Mouse (Mus musculus) heart, adult 2 months (tissue): ENCODE data around the gene Spata45. TPM values are rescaled to one million over a fixed set of nuclear protein-coding genes. Genes with fewer than 3 reads are reported as not detected.

Experiments used
- DNase-seq, 2 experiments: peaks; one replicate each; pipeline ENCODE4 v3.0.0; 2021
- H3K27ac ChIP-seq: fragments of 200-600 bp; 2 replicates; pipeline ENCODE4 v1.8.1; 2022
- H3K27me3 ChIP-seq: fragments of 200-500 bp; 2 replicates; pipeline ENCODE4 v1.6.1; 2012; ENCODE audit warnings: mild to moderate bottlenecking, low read length, inconsistent platforms, mixed read lengths; ENCODE audit not compliant: control insufficient read depth, insufficient read depth
- H3K36me3 ChIP-seq: fragments of 200-500 bp; 2 replicates; pipeline ENCODE4 v1.6.1; 2012; ENCODE audit warnings: low read length, inconsistent platforms; ENCODE audit not compliant: control insufficient read depth, insufficient read depth
- H3K4me1 ChIP-seq: fragments of 200-500 bp; 2 replicates; pipeline ENCODE4 v1.6.1; 2011; ENCODE audit warnings: low read length; ENCODE audit not compliant: control insufficient read depth, insufficient read depth
- H3K4me3 ChIP-seq: fragments of 200-600 bp; 2 replicates; pipeline ENCODE4 v1.8.1; 2022
- H3K79me2 ChIP-seq: fragments of 200-500 bp; replicated peaks from 2 replicates; pipeline ENCODE4 v1.6.1; 2012; ENCODE audit warnings: mild to moderate bottlenecking, inconsistent platforms, low read length, moderate library complexity, mixed read lengths; ENCODE audit not compliant: control insufficient read depth, insufficient read depth
- H3K9ac ChIP-seq: fragments of 200-500 bp; 2 replicates; pipeline ENCODE4 v1.6.1; 2012; ENCODE audit warnings: low read depth, mild to moderate bottlenecking, control low read depth, inconsistent platforms, low read length, mixed read lengths
- CTCF ChIP-seq: fragments of 200-600 bp; IDR thresholded peaks from 2 replicates; pipeline ENCODE4 v1.8.1; 2022; ENCODE audit warnings: antibody characterized with exemption, mild to moderate bottlenecking, moderate library complexity
- EP300 ChIP-seq: fragments of 200-500 bp; IDR thresholded peaks from 2 replicates; pipeline ENCODE4 v1.6.1; 2011; ENCODE audit warnings: low read depth, low read length, control low read depth; ENCODE audit not compliant: insufficient read depth
- POLR2A ChIP-seq: fragments of 200-500 bp; IDR thresholded peaks from 2 replicates; pipeline ENCODE4 v1.6.1; 2011; ENCODE audit warnings: mild to moderate bottlenecking, low read depth, low read length, control low read depth; ENCODE audit not compliant: insufficient read depth
- WGBS: fragments of 180-500 bp; shearing (Covaris S2); methylation state at CpG from one replicate; pipeline ENCODE4 v1.1.7; 2018; 5-methylcytosine and 5-hydroxymethylcytosine counted together
- intact Hi-C: fragments of 180-260 bp; cut with DNase I; formaldehyde crosslinking; loops from one replicate; pipeline ENCODE4 v1.15.1; 2025
- long read RNA-seq: library from polyadenylated mRNA; stranded (forward); transcript quantifications from one replicate; pipeline ENCODE4 v2.0.0, GENCODE M21; 2021
- polyA plus RNA-seq: library from polyadenylated mRNA; depleted of rRNA; stranded (reverse); fragments of >200 nt; gene quantifications from 2 replicates; pipeline ENCODE4 v1.2.3, GENCODE M21; 2012; rRNA removed
- total RNA-seq, 2 experiments: library from RNA; stranded (reverse); gene quantifications; 2 replicates each; pipeline ENCODE4 v1.2.3; 2021

Gene Spata45
- total RNA-seq (not detected), polyA plus RNA-seq (not detected in 2 replicates)
- long read RNA-seq, result 0 reads

DNA sequence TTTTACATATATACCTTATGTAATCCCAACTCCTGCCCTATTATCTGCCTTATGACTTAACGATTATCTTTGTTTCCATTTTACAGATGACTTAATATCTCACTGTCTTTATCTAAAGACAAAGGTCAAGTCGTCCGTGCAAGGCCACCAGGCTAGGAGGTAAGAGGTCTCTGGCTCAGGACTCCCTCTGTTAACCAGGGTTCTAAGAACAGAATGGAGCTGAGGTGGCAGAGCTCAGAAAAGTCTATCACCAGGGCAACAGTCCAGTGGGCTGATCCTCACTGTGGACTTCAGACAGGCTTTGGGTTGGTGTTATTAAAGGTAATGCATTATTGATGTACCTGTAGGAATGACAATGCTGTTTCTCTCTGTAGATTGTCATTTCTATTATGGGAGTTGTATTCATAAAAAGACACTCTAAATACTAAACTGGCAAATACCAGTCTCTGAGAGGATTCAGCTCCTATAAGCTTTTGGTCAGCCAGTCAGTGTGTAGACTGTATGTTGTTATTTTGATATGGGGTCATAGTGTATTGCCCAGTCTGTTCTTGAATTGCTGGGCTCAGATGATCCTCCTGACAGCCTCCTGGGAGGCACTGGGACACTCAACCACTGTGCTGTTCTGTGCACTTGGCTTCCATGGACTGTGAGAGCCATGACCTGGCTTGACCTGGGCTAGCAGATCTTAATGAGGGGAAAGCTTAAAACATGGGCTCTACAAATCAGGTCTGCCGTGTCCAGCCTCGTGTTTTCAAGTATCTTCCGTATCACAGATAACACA lies at the start of gene Spata45:
Gene Spata45, plus strand, starts transcription at position 86 of the 781 bp plus-strand sequence.
- Histone ChIP-seq H3K36me3 (no peaks in the 10 kb centered on the region), H3K27ac (no peak within 1 kb of the TSS), H3K9ac (no peak within 1 kb of the TSS), H3K4me3 (no peak within 1 kb of the TSS), H3K27me3 (no peaks in the 10 kb centered on the region), H3K4me1 (no peaks in the 10 kb centered on the region), H3K79me2 (no peaks in the 10 kb centered on the region)
- no peak for TF ChIP-seq EP300
- no peak for TF ChIP-seq CTCF
- no peak for TF ChIP-seq POLR2A
- no peak for DNase-seq
- 63% methylated on average over 6 of the region's 6 CpGs for WGBS
- intact Hi-C loops, result no loop called here

DNA sequence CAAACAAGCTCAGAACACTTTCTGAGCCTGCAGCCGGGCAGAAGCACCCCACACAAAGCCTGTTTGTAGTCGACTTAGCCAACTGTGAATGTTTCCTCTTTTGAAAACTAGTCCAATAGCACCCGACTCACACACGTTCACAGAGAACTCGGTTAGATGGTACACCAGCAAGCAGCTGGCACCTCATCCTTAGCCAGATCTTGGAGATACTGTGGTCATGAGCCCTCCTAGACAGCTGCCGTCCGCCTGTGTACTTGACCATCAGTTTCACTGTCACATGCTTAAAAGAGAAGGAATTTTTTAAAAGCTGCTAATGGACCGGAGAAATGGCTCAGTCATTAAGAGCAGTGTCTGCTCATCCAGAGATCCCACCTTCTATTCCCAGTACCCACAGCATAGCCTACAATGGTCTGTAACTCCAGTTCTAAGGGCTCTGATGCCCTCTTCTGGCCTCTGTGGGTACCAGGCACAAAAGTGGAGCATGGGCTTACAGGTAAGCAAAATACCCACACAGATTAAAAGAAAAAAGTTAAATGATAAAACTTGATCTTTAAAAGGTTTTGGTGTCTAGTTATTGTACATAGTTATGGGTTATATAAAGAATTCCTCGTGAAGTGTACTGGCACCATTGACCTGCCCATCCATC lies 46.9 kb upstream of the Spata45 start:
- Histone ChIP-seq H3K27me3 (no peaks in the 10 kb centered on the region; the same call in 1 of the 2 replicates), H3K9ac (no peak overlapping the region), H3K27ac (no peak overlapping the region), H3K4me1 (no peaks in the 10 kb centered on the region), H3K79me2 (no peaks in the 10 kb centered on the region), H3K36me3 (no peaks in the 10 kb centered on the region), H3K4me3 (no peak overlapping the region)
- DNase-seq, result no peak
- TF ChIP-seq EP300, result no peak
- TF ChIP-seq CTCF, result peak; percentile 52
- TF ChIP-seq POLR2A, result no peak
- WGBS, result 86% methylated on average over 9 of the region's 9 CpGs
- intact Hi-C loops, result no loop called here

DNA sequence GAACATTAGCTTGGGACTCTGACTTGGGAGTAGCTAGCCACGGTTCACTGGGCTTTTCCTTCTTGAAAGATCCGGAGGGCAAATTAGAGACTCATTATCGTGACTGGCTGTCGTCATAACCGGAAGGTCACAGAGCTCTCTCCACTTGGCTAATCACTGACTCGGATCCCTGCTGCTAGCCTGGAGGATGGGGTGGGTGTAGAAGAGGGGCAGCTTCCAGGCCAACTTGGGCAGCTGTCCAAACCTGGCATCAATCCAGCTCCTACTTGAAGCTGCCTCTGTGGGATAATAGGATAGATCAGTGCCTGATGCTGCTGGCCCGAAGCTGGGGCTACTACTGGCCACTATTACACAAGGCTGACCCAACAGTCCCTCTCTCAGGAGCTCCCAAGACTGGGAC lies 40.9 kb upstream of the Spata45 start:
- TF ChIP-seq EP300 (no peak), POLR2A (no peak), CTCF (no peak)
- H3K79me2 ChIP-seq, result no peaks in the 10 kb centered on the region
- no peak overlapping the region for H3K9ac ChIP-seq
- no peak overlapping the region for H3K4me3 ChIP-seq
- H3K27ac ChIP-seq, result no peak overlapping the region
- H3K36me3 ChIP-seq, result no peaks in the 10 kb centered on the region
- no peaks in the 10 kb centered on the region for H3K4me1 ChIP-seq
- 16% methylated on average over 7 of the region's 7 CpGs for WGBS
- intact Hi-C loops, result no loop called here
- DNase-seq, result peak; percentile 46 to 61
- no peaks in the 10 kb centered on the region for H3K27me3 ChIP-seq

DNA sequence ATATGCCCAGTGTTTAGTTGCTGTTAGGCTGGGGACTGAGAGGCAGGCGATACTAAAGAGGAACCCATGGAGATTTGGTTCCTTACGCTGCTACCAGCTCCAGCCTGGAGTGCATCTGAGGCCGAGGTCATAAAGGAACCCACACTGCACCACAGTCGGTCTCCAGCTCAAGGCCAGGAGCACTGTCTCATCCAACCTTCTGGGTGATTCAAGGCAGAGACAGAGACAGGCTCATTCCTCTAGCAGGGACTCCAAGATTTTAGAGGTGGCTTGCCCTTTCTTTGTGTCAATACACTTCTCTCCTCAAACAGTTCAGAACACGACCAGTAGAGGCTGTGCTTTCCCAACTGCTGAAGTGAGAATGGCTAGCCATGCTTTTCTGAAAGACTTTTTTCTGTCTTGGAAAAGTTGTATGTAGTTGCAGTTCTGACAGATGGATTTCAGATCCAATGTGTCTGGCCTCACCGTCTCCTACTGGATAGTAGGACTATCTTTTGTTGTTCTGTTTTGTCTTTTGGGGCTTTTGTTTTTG lies 40.0 kb upstream of the Spata45 start:
- H3K4me3 ChIP-seq, result no peak overlapping the region
- no peak for DNase-seq
- no peak overlapping the region for H3K27ac ChIP-seq
- 68% methylated on average over 6 of the region's 6 CpGs for WGBS
- no peaks in the 10 kb centered on the region for H3K4me1 ChIP-seq
- TF ChIP-seq CTCF (peak; percentile 42), EP300 (no peak)
- H3K9ac ChIP-seq, result no peak overlapping the region
- no peaks in the 10 kb centered on the region for H3K36me3 ChIP-seq
- intact Hi-C loops, result no loop called here
- no peaks in the 10 kb centered on the region for H3K27me3 ChIP-seq
- H3K79me2 ChIP-seq, result no peaks in the 10 kb centered on the region

DNA sequence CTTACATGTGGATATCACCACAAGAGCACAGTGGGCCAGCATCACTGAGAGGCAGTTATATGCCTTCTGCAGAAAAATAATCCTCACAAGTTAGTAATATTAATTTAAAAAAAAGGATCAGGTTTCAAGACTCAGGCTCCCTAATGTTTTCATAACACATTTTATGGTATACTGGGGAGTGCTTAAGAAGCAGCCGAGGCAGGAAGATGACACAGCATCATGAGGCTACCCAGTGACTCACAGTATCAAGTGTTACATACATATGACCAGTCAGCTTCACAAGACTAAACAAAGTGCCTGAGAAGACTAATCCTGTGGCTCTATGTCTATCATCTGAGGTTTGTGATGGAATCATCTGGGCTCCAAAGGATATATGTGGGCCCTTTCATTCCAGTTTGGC lies 38.4 kb upstream of the Spata45 start:
- intact Hi-C loops, result no loop called here
- no peaks in the 10 kb centered on the region for H3K4me1 ChIP-seq
- no peak overlapping the region for H3K9ac ChIP-seq
- H3K4me3 ChIP-seq, result no peak overlapping the region
- H3K27me3 ChIP-seq, result no peaks in the 10 kb centered on the region
- no peak for DNase-seq
- TF ChIP-seq POLR2A, result no peak
- TF ChIP-seq EP300, result no peak
- TF ChIP-seq CTCF, result no peak
- H3K36me3 ChIP-seq, result no peaks in the 10 kb centered on the region
- no peak overlapping the region for H3K27ac ChIP-seq
- 80% methylated on average over 1 of the region's 1 CpGs for WGBS
- H3K79me2 ChIP-seq, result no peaks in the 10 kb centered on the region

DNA sequence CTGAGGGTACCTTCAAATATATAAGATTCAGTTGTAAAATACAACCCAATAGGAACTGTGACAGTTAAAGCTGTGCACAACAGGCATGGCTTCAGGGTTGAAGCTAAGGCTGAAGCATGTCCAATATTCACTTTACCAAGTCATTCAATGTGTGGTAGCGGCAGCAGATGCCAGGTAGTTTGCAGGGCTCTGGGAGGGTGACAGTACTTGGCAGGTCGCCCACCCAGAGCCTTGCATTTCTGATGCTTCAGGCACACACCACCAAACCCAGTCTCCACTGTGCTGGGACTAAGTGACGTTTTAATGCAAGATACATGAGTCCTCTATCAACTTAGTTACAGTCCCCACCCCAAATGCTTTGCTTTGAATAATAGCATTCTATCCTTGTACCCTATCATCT lies 35.8 kb upstream of the Spata45 start:
- intact Hi-C loops, result no loop called here
- no peak for DNase-seq

More for the DNA sequence above, 35.8 kb upstream of the Spata45 start:
- Histone ChIP-seq H3K9ac (no peak overlapping the region), H3K4me1 (no peaks in the 10 kb centered on the region), H3K79me2 (no peaks in the 10 kb centered on the region), H3K27me3 (no peaks in the 10 kb centered on the region), H3K27ac (no peak overlapping the region), H3K36me3 (no peaks in the 10 kb centered on the region), H3K4me3 (no peak overlapping the region)
- 60% methylated on average over 3 of the region's 3 CpGs for WGBS
- no peak for TF ChIP-seq EP300
- TF ChIP-seq CTCF, result no peak
- TF ChIP-seq POLR2A, result no peak
